Mouse (Mus musculus) midbrain, embryonic 12.5 days (tissue): ENCODE measurements around the gene Maats1. TPM values are rescaled to one million over a fixed set of nuclear protein-coding genes. Genes with fewer than 3 reads are reported as not detected.

Source experiments
- ATAC-seq: fragments of 200-750 bp; cut with Nextera tagmentation; 2 replicates; pipeline ENCODE4 v1.8.0; 2017; ENCODE audit warnings: low read depth, moderate TSS enrichment, moderate library complexity; ENCODE audit not compliant: low FRiP score
- H3K27ac ChIP-seq: fragments of 300-500 bp; sonication (generic); replicated peaks from 2 replicates; pipeline ENCODE4 v1.5.1; 2016; ENCODE audit warnings: mild to moderate bottlenecking
- H3K27me3 ChIP-seq: fragments of 300-500 bp; sonication (generic); 2 replicates; pipeline ENCODE4 v1.6.1; 2016; ENCODE audit warnings: mild to moderate bottlenecking
- H3K36me3 ChIP-seq: fragments of 300-500 bp; sonication (generic); 2 replicates; pipeline ENCODE4 v1.6.1; 2016
- H3K4me1 ChIP-seq: fragments of 300-500 bp; sonication (generic); 2 replicates; pipeline ENCODE4 v1.6.1; 2016
- H3K4me2 ChIP-seq: fragments of 300-500 bp; sonication (generic); replicated peaks from 2 replicates; pipeline ENCODE4 v1.6.1; 2016; ENCODE audit warnings: mild to moderate bottlenecking, moderate library complexity
- H3K4me3 ChIP-seq: fragments of 300-500 bp; sonication (generic); 2 replicates; pipeline ENCODE4 v1.5.1; 2016; ENCODE audit warnings: mild to moderate bottlenecking
- H3K9ac ChIP-seq: fragments of 300-500 bp; sonication (generic); replicated peaks from 2 replicates; pipeline ENCODE4 v1.6.1; 2016; ENCODE audit warnings: mild to moderate bottlenecking, moderate library complexity
- H3K9me3 ChIP-seq: fragments of 300-500 bp; sonication (generic); 2 replicates; pipeline ENCODE4 v1.6.1; 2016; ENCODE audit warnings: mild to moderate bottlenecking
- WGBS: fragments of 180-500 bp; shearing (Covaris S2); methylation state at CpG from one replicate; pipeline ENCODE4 v1.1.7; 2016; 5-methylcytosine and 5-hydroxymethylcytosine counted together
- polyA plus RNA-seq: library from polyadenylated mRNA; unstranded; fragments of >200 nt; fragmentation: Nextera tagmentation; extraction: Ambion mirVana; gene quantifications from 2 replicates; pipeline ENCODE4 v1.2.1, GENCODE M21; 2016

Maats1 gene
- polyA plus RNA-seq, 1 experiment from 2014 or later = 0.51 TPM

DNA sequence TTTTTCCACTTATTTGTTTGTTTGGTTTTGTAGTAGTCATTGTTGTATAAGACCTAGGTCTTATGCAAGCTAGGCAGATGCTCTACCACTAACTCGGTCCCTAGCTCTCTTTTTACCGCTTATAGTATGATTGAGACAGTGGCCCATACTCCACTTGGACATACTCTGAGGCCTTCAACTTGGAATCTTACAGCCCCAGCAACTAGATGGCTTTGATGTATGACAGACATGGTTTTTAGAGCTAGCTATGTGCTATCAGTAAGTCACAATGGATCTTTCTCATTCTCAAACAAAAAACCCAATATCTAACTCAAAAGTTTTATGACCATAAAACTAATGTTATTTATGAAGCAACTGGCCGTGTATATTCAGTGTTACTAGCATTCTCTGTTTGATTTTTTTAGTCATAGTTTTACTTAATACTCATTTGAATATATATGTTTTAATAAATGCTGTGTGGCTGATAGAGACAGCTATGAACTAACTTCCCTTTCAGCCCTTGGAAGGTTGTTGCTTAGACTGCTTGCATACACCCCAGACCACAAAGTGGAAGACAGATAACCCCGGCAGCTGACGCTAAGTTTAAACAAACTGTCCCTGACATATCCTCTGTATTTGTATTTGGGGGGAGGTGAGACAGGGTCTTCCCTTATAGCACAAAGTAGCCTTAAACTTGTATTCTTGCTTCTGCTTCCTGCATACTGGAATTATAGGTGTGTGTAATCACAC is 12.4 kb upstream of the Maats1 start:
- H3K27me3 ChIP-seq = no peaks in the 10 kb centered on the region
- 95% methylated on average over 5 of the region's 5 CpGs for WGBS
- H3K9me3 ChIP-seq = no peaks in the 10 kb centered on the region
- no peak overlapping the region for H3K9ac ChIP-seq
- H3K4me1 ChIP-seq = no peaks in the 10 kb centered on the region
- no peak overlapping the region for H3K27ac ChIP-seq
- no peak for ATAC-seq
- H3K36me3 ChIP-seq = peaks cover 30% of the 10 kb centered on the region
- no peak overlapping the region for H3K4me3 ChIP-seq
- H3K4me2 ChIP-seq = no peak overlapping the region

DNA sequence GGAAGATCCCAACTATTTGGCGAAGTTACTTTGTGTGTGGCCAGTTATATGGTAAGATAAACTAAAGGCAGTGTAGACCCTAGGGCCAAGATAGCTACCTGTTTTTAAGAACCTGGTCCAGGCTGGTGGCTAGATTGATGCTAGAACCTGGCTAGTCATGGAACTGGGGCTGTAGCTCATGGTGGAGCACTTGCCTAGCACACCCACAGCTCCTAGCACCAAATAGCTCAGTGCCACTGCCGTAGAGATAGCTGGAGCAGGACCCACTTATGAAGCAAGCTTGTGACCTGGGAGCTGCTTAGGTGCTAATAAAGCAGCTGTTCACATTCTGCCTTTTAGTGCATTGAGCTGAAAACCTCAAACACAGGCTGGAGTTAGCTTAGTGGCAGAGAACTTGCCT is 11.7 kb upstream of the Maats1 start:
- Histone ChIP-seq H3K27me3 (no peaks in the 10 kb centered on the region), H3K4me2 (no peak overlapping the region), H3K27ac (no peak overlapping the region), H3K4me1 (no peaks in the 10 kb centered on the region), H3K9ac (no peak overlapping the region), H3K4me3 (no peak overlapping the region), H3K36me3 (peaks cover 35% of the 10 kb centered on the region), H3K9me3 (no peaks in the 10 kb centered on the region)
- 98% methylated on average over 2 of the region's 2 CpGs for WGBS
- no peak for ATAC-seq

DNA sequence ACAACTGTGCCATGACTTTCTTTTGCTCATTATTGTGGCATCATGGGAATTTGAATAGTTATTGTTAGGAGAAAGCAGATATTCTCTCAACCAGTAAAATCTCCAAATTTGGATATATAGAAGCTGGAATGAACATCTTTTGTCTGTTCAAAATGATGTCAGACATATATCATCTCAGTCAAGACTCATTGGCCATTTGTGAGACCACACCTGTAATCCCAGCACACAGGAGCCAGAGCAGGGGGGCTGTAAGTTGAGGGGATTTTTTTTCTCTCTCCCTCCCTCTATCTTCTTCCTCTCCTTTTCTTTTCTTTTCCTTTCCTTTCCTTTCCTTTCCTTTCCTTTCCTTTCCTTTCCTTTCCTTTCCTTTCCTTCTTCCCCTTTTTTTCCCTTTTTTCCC is 10.9 kb upstream of the Maats1 start:
- Histone ChIP-seq H3K4me3 (no peak overlapping the region), H3K9me3 (no peaks in the 10 kb centered on the region), H3K27ac (no peak overlapping the region), H3K27me3 (no peaks in the 10 kb centered on the region), H3K4me2 (no peak overlapping the region), H3K9ac (no peak overlapping the region), H3K4me1 (peaks cover 6% of the 10 kb centered on the region), H3K36me3 (peaks cover 35% of the 10 kb centered on the region)
- no peak for ATAC-seq

DNA sequence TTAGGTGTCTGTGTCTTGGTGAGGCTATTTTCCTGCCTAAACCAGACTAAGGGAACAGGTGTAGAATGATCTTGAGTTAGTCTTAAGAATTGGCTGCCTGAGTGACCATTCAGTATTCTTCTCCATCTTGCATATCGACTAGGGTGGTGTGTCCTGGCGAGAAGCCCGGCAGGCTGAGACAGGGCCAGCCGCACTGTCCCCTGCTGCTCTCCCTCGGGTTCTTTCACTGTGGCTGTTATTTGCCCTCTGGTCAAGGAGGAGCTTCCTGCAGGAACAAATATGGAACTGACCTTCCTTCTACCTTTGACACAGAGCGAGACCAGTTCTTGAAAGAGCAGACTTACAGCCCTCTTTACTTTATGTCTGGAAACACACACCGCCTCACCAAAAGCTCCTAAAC is 10.1 kb upstream of the Maats1 start:
- Histone ChIP-seq H3K9ac (no peak overlapping the region), H3K4me2 (no peak overlapping the region), H3K27me3 (no peaks in the 10 kb centered on the region), H3K36me3 (peaks cover 35% of the 10 kb centered on the region), H3K4me3 (no peak overlapping the region), H3K4me1 (peaks cover 11% of the 10 kb centered on the region), H3K27ac (no peak overlapping the region), H3K9me3 (no peaks in the 10 kb centered on the region)
- ATAC-seq = no peak
- 89% methylated on average over 7 of the region's 7 CpGs for WGBS

DNA sequence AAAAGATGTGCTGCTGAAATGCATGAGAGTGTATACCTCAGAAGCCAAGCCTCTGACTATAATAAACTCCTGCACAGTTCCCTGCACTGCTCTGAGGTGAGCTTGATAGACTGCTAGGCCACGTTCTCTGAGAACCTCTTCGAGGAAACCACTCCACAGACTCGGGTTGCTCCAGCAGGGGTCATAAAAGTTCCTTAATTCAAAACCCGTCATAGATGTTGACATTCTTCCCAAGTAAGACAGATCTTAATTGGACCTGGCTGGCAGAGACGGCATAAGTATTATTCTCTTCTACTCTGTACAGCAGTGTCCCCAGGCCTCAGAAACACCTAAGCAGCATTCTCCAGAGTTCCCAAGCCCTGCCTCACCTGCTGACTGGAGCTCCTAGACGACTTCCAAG is 9.0 kb upstream of the Maats1 start:
- no peak overlapping the region for H3K9ac ChIP-seq
- H3K9me3 ChIP-seq = no peaks in the 10 kb centered on the region
- peaks cover 35% of the 10 kb centered on the region for H3K36me3 ChIP-seq
- H3K4me3 ChIP-seq = no peak overlapping the region
- H3K4me2 ChIP-seq = no peak overlapping the region
- peaks cover 11% of the 10 kb centered on the region for H3K4me1 ChIP-seq
- no peaks in the 10 kb centered on the region for H3K27me3 ChIP-seq
- ATAC-seq = no peak
- no peak overlapping the region for H3K27ac ChIP-seq
- 86% methylated on average over 6 of the region's 6 CpGs for WGBS

DNA sequence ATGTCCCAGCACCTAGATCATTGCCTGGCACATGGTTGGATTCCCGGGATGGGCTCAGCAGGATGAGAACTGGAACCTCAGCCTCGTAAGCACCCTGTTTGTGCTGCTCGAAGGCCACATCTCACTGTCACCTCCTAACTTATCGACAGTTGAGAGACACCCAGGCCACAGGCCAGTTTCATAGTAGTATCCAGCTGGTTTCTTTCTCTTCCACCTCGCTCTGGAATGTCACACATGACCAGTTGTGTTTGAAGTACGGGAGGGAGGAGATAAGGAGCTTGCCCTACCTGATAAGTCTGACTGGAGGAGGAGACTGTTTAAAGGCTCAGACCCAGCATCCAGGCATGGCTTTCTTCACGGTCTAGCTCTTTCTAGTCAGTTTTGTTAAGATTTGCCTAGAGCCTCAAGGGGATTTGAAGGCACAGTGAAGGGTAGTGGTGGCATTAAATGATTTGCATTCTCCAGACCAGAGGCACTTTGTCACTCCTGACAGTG is 8.5 kb upstream of the Maats1 start:
- no peaks in the 10 kb centered on the region for H3K9me3 ChIP-seq
- no peak overlapping the region for H3K27ac ChIP-seq
- ATAC-seq = no peak
- peaks cover 11% of the 10 kb centered on the region for H3K4me1 ChIP-seq
- H3K4me2 ChIP-seq = no peak overlapping the region
- no peak overlapping the region for H3K9ac ChIP-seq
- H3K36me3 ChIP-seq = peaks cover 35% of the 10 kb centered on the region
- 92% methylated on average over 7 of the region's 7 CpGs for WGBS
- no peak overlapping the region for H3K4me3 ChIP-seq
- no peaks in the 10 kb centered on the region for H3K27me3 ChIP-seq

DNA sequence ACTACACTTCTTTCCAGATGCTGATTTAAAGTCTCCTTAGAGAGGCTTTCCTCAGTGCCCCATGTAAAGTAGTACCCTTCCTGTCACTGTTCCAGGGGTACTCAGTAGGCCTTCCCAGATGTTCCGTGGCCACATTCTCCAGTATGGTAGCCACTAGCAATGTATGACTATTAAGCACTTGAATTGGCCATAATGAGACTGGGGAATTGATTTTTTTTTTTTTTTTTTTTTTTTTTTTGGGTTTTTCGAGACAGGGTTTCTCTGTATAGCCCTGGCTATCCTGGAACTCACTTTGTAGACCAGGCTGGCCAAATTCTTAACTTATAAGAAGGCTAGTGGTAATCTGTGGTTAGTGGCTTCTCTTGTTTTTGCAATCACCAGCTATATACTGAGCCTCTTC is 7.9 kb upstream of the Maats1 start:
- H3K4me3 ChIP-seq = no peak overlapping the region
- H3K27ac ChIP-seq = no peak overlapping the region
- no peaks in the 10 kb centered on the region for H3K27me3 ChIP-seq
- no peak overlapping the region for H3K4me2 ChIP-seq
- H3K4me1 ChIP-seq = peaks cover 11% of the 10 kb centered on the region
- 89% methylated on average over 2 of the region's 2 CpGs for WGBS
- no peak overlapping the region for H3K9ac ChIP-seq
- H3K36me3 ChIP-seq = peaks cover 35% of the 10 kb centered on the region
- ATAC-seq = no peak
- no peaks in the 10 kb centered on the region for H3K9me3 ChIP-seq

DNA sequence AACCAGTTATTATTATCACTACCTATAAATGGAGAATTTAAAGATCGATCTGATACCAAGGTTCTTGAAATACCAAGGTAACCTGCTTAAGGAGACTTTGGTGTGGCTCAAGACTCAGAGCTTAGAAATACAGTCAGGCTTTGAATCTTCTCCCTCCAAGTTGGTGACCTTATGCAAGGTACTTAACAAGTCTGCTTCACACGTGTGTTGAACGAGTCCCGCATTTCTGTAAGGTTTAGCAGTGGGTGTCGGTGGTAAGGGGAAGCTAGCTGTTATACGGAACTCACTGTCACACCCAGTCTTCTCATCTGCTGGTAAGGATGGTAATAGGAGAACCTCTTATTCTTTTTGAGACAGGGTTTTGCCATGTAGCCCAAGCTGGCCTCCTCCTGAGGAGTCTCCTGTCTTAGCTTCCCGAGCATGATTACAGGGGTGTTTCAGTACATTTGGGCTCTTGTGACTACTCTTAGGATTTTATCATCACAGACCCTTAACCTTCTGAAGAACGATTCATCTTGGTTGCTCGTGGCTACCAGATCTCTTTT is 6.3 kb upstream of the Maats1 start:
- Histone ChIP-seq H3K4me3 (no peak overlapping the region), H3K4me2 (peak overlapping the region; percentile 72; the same call in 1 of the 2 replicates), H3K36me3 (peaks cover 35% of the 10 kb centered on the region), H3K27ac (no peak overlapping the region), H3K4me1 (peaks cover 11% of the 10 kb centered on the region), H3K9ac (no peak overlapping the region), H3K27me3 (no peaks in the 10 kb centered on the region), H3K9me3 (no peaks in the 10 kb centered on the region)
- 89% methylated on average over 9 of the region's 9 CpGs for WGBS
- no peak for ATAC-seq

DNA sequence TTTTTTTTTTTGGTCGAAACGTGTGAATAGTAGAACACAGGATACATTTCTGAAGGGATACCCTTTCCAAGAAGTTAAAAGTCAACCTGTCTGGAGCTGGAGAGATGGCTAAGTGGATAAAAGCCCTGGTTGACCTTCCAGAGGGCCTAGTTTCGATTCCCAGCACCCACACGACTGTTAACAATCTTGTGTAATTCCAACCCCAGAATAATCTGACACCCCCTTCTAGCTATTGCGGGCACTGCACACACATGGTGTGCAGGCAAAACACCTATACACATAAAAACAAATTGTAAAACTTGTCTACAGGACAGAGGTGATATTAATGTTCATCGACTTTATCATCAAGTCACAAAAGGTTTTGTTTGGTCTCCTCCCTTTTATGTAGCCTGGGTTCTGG is 5.6 kb upstream of the Maats1 start:
- H3K9ac ChIP-seq = no peak overlapping the region; the same call in 1 of the 2 replicates
- H3K27me3 ChIP-seq = no peaks in the 10 kb centered on the region
- H3K4me1 ChIP-seq = peaks cover 11% of the 10 kb centered on the region
- H3K4me2 ChIP-seq = peak overlapping the region; percentile 72
- peaks cover 35% of the 10 kb centered on the region for H3K36me3 ChIP-seq
- WGBS = 65% methylated on average over 6 of the region's 6 CpGs
- ATAC-seq = no peak
- no peak overlapping the region for H3K27ac ChIP-seq
- no peaks in the 10 kb centered on the region for H3K9me3 ChIP-seq
- peak overlapping the region; percentile 57 for H3K4me3 ChIP-seq

DNA sequence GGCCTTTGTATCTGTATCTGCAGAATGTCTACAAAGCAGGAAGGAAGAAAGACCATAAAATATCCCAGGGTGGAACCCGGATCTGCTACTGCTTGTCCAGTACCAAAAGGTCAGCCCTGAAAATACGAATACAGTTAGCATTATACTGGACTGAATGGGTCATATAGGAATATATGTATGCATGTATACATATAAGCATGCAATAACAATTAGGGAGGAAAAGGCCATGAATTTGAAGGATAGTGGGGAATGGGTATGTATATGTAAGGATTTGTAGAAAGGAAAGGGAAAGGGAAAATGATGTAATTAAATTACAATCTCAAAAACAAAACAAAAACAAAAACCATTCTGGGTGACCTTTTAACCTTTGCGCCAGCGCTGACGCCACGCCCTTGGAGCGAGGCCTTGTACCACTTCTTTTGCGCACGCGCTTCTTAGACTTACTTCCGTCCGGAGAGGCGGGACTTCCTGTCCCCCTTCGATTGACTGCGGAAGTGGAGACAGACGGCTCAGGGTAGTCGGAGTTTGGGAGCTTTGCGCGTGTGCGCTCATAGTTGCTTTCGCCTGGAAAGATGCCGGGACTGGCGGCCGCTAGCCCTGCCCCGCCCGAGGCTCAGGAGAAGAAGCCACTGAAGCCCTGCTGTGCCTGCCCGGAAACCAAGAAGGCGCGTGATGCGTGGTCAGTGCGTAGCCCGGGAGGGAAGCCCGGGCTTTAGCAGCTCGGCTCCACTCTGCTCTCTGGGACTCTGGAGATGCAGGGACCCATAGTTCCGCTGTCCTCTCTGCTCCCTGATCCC is 4.8 kb upstream of the Maats1 start, which contains the start of the genes Cox17 and Gm21987:
Gene Cox17, plus strand, starts transcription at position 463 of the 797 bp plus-strand sequence.
Gene Gm21987, plus strand, starts transcription at position 512 of the 797 bp plus-strand sequence.
- peak within 1 kb of the TSS; percentile 68 for H3K9ac ChIP-seq
- peak within 1 kb of the TSS; percentile 72 for H3K4me2 ChIP-seq
- H3K9me3 ChIP-seq = no peaks in the 10 kb centered on the region
- peaks cover 29% of the 10 kb centered on the region for H3K36me3 ChIP-seq
- H3K4me3 ChIP-seq = peak within 1 kb of the TSS; percentile 57
- 3% methylated on average over 35 of the region's 35 CpGs for WGBS
- peak; percentile 96 for ATAC-seq
- H3K4me1 ChIP-seq = peaks cover 15% of the 10 kb centered on the region
- H3K27me3 ChIP-seq = no peaks in the 10 kb centered on the region
- H3K27ac ChIP-seq = peak within 1 kb of the TSS; percentile 79

DNA sequence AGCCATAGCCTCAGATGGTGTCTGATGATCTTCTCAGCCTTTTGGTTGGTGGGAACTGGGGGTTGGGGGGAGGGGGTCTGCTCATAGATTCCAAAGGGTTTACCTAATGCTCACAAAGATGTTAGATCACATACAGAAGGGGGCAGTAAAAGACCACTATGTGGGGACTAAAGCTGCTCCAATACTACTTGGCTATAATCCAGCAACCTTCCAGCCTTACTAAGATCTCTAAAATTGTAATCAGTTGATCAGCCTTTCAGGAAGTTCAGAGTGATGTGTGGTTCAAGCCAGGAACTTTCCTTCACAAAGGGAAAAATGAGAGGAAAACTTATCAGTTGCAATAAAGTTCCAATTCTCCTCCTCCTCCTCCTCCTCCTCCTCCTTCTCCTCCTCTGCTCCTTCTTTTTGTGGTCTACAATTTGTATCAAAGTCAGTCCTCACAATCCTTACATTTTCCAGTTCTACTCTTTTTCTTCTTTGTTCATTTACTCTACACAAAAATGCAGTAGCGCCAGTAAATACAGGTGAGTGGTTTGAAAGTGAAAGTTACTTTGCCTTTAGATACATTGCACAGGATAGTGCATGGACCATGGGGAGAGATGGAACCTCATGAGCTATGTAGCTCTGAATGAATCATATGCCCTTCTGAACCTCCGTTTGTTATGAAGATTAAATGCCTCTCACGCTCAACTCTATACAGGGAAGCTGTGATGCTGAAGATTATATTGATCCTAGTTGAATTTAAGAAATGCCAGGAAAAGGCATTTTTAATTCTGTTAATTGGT is 3.2 kb upstream of the Maats1 start:
- H3K9ac ChIP-seq = no peak overlapping the region
- H3K9me3 ChIP-seq = no peaks in the 10 kb centered on the region
- H3K4me3 ChIP-seq = no peak overlapping the region
- WGBS = 83% methylated on average over 3 of the region's 3 CpGs
- H3K4me2 ChIP-seq = no peak overlapping the region
- H3K4me1 ChIP-seq = peaks cover 20% of the 10 kb centered on the region
- peaks cover 13% of the 10 kb centered on the region for H3K36me3 ChIP-seq
- ATAC-seq = no peak
- no peaks in the 10 kb centered on the region for H3K27me3 ChIP-seq
- no peak overlapping the region for H3K27ac ChIP-seq
